Mouse (Mus musculus): ENCODE results near the gene Nanos3. TPM values are rescaled to one million over a fixed set of nuclear protein-coding genes. Genes with fewer than 3 reads are reported as not detected.

The Nanos3 gene
- polyA plus RNA-seq, 1 experiment from 2014 or later: 3.0 TPM

DNA sequence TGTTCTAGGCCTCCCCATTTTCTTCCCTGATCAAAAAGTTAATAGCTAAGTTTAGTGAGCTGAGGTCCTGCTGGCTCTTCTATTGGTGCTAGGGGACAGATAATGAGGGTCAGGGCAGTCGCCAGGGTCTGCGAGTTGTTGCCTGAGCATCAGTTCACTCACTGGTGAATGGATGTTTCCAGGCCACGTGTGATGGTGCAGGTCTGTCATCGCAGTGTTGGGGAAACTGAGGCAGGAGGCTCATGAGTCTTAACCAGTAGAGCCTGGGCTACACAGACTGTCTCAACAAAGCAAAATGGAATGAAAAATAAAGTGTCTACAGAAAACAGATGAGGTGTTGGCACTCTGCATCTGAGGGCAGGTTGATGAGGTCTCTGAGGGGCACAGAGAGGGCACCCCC lies 13.9 kb upstream of the Nanos3 start:
- H3K4me1 ChIP-seq (ENCODE audit: control insufficient read depth, insufficient read depth, low read length): peaks cover 50% of the 10 kb centered on the region
- H3K9me3 ChIP-seq (ENCODE audit: control insufficient read depth, low read length): no peaks in the 10 kb centered on the region
- H3K4me3 ChIP-seq (ENCODE audit: low read depth, low read length): peak overlapping the region; percentile 59; the same call in 1 of the 2 replicates
- H3K36me3 ChIP-seq (ENCODE audit: control insufficient read depth, insufficient read depth, low read length): no peaks in the 10 kb centered on the region
- H3K27ac ChIP-seq (replicated peaks; ENCODE audit: low read depth, low read length): peak overlapping the region; percentile 99
- 24% methylated on average over 4 of the region's 4 CpGs for WGBS
- ATAC-seq (ENCODE audit: low read depth) (no peak), DNase-seq (ENCODE audit: low spot score) (no peak)
- peak overlapping the region; percentile 70 for H3K4me2 ChIP-seq (ENCODE audit: low read depth, low read length)
- H3K9ac ChIP-seq (ENCODE audit: low read depth, low read length): peak overlapping the region; percentile 79
- no peaks in the 10 kb centered on the region for H3K27me3 ChIP-seq (replicated peaks; ENCODE audit: control insufficient read depth, insufficient read depth, low read length)

- peak overlapping the region; percentile 59 for H3K4me3 ChIP-seq (ENCODE audit: low read depth, low read length)
- peaks cover 49% of the 10 kb centered on the region for H3K4me1 ChIP-seq (ENCODE audit: control insufficient read depth, insufficient read depth, low read length)
- H3K9me3 ChIP-seq (ENCODE audit: control insufficient read depth, low read length): no peaks in the 10 kb centered on the region
- H3K4me2 ChIP-seq (ENCODE audit: low read depth, low read length): peak overlapping the region; percentile 70
- DNase-seq (ENCODE audit: low spot score) (peak; percentile 96), ATAC-seq (ENCODE audit: low read depth) (peak; percentile 79)
- no peaks in the 10 kb centered on the region for H3K36me3 ChIP-seq (ENCODE audit: control insufficient read depth, insufficient read depth, low read length)
- no peaks in the 10 kb centered on the region for H3K27me3 ChIP-seq (replicated peaks; ENCODE audit: control insufficient read depth, insufficient read depth, low read length)
- H3K9ac ChIP-seq (ENCODE audit: low read depth, low read length): peak overlapping the region; percentile 79
- peak overlapping the region; percentile 99 for H3K27ac ChIP-seq (replicated peaks; ENCODE audit: low read depth, low read length)
- 2% methylated on average over 11 of the region's 30 CpGs for WGBS
These were observed 13.1 kb upstream of the Nanos3 start for GRCm38 (mm10) chr8:84197922-84198774.

DNA sequence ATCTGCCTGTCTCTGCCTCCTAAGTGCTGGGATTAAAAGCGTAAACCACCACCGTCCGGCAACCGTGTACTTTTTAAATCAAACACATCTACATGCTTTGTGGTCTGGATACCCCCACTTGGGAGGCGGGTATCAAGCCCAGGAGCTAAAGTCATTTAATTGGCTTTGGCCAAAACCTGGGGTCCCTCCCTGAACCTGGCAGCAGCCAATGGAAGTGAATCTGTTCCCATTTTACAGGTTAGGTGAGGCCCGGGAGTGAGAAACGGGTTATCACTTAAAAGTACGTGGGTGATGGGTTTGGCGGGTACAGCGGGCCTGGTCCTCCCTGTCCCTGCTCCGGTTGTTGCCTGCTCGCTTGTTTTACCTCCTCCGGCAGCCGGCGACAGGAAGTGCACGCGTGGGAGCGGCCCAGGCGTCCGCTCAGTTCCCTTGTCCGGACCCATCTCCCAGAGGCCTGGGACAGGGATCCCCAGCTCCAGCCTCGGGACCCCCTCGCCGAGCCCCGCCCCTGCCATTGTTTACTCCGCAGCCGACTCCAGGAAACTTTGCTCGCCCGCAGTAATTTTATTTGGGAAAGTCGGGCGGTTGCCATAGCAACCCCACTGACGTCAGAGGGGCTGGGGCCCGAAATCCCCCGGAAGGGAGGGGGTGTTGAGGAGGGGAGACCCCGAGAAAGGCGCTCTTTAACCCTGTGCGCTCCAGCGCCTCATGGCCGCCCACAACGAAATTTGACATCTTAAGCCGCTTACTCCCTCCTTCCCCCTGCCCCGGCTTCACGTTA lies 12.3 kb upstream of the Nanos3 start:
- ATAC-seq (ENCODE audit: low read depth) (peak; percentile 50), DNase-seq (ENCODE audit: low spot score) (peak; percentile 98)
- peaks cover 50% of the 10 kb centered on the region for H3K4me1 ChIP-seq (ENCODE audit: control insufficient read depth, insufficient read depth, low read length)
- H3K9ac ChIP-seq (ENCODE audit: low read depth, low read length): peak overlapping the region; percentile 79
- 2% methylated on average over 39 of the region's 43 CpGs for WGBS
- H3K9me3 ChIP-seq (ENCODE audit: control insufficient read depth, low read length): no peaks in the 10 kb centered on the region
- H3K27ac ChIP-seq (replicated peaks; ENCODE audit: low read depth, low read length): peak overlapping the region; percentile 99
- no peaks in the 10 kb centered on the region for H3K27me3 ChIP-seq (replicated peaks; ENCODE audit: control insufficient read depth, insufficient read depth, low read length)
- H3K4me2 ChIP-seq (ENCODE audit: low read depth, low read length): peak overlapping the region; percentile 70
- H3K36me3 ChIP-seq (ENCODE audit: control insufficient read depth, insufficient read depth, low read length): no peaks in the 10 kb centered on the region
- peak overlapping the region; percentile 59 for H3K4me3 ChIP-seq (ENCODE audit: low read depth, low read length)

- H3K4me3 ChIP-seq (ENCODE audit: low read depth, low read length): no peak overlapping the region
- DNase-seq (ENCODE audit: low spot score): no peak
- 71% methylated on average over 3 of the region's 3 CpGs for WGBS
- no peaks in the 10 kb centered on the region for H3K36me3 ChIP-seq (ENCODE audit: control insufficient read depth, insufficient read depth, low read length)
- no peak overlapping the region for H3K9ac ChIP-seq (ENCODE audit: low read depth, low read length)
- H3K4me1 ChIP-seq (ENCODE audit: control insufficient read depth, insufficient read depth, low read length): peaks cover 37% of the 10 kb centered on the region
- no peak overlapping the region for H3K27ac ChIP-seq (replicated peaks; ENCODE audit: low read depth, low read length)
- H3K4me2 ChIP-seq (ENCODE audit: low read depth, low read length): no peak overlapping the region
- no peaks in the 10 kb centered on the region for H3K27me3 ChIP-seq (replicated peaks; ENCODE audit: control insufficient read depth, insufficient read depth, low read length)
- H3K9me3 ChIP-seq (ENCODE audit: control insufficient read depth, low read length): no peaks in the 10 kb centered on the region
- ATAC-seq (ENCODE audit: low read depth): no peak
These were observed 9.3 kb upstream of the Nanos3 start for GRCm38 (mm10) chr8:84194224-84194743.

GRCm38 (mm10) chr8:84193566-84193965 lies 8.5 kb upstream of the Nanos3 start:
- Histone ChIP-seq H3K4me2 (ENCODE audit: low read depth, low read length) (no peak overlapping the region), H3K27me3 (replicated peaks; ENCODE audit: control insufficient read depth, insufficient read depth, low read length) (no peaks in the 10 kb centered on the region), H3K4me1 (ENCODE audit: control insufficient read depth, insufficient read depth, low read length) (peaks cover 30% of the 10 kb centered on the region), H3K4me3 (ENCODE audit: low read depth, low read length) (no peak overlapping the region), H3K9ac (ENCODE audit: low read depth, low read length) (no peak overlapping the region), H3K9me3 (ENCODE audit: control insufficient read depth, low read length) (no peaks in the 10 kb centered on the region), H3K27ac (replicated peaks; ENCODE audit: low read depth, low read length) (no peak overlapping the region), H3K36me3 (ENCODE audit: control insufficient read depth, insufficient read depth, low read length) (no peaks in the 10 kb centered on the region)
- 78% methylated on average over 5 of the region's 5 CpGs for WGBS
- no peak for ATAC-seq (ENCODE audit: low read depth)
- DNase-seq (ENCODE audit: low spot score): no peak

DNA sequence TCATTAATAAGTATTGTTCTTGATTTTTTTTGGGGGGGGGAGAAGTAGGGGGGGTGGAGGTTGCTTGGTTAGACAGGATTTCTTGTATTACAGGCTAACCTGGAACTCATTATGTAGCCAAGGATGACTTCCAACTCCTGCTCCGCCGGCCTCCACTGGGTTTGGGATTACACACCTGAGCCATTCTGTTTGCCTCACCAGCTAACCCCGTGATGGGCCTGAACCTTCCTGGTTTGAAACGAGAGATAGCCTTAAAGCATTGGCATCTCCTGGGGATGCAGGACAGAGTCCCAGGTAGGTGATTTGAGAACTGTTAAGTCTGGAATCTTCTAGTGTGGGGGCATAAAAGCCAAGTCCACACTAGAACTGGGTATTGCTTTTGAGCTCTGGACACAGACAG lies 8.1 kb upstream of the Nanos3 start:
- no peaks in the 10 kb centered on the region for H3K9me3 ChIP-seq (ENCODE audit: control insufficient read depth, low read length)
- peaks cover 26% of the 10 kb centered on the region for H3K4me1 ChIP-seq (ENCODE audit: control insufficient read depth, insufficient read depth, low read length)
- no peak overlapping the region for H3K4me3 ChIP-seq (ENCODE audit: low read depth, low read length)
- ATAC-seq (ENCODE audit: low read depth) (no peak), DNase-seq (ENCODE audit: low spot score) (no peak)
- H3K27ac ChIP-seq (replicated peaks; ENCODE audit: low read depth, low read length): peak overlapping the region; percentile 85
- H3K9ac ChIP-seq (ENCODE audit: low read depth, low read length): peak overlapping the region; percentile 41; the same call in 1 of the 2 replicates
- 31% methylated on average over 4 of the region's 4 CpGs for WGBS
- no peaks in the 10 kb centered on the region for H3K27me3 ChIP-seq (replicated peaks; ENCODE audit: control insufficient read depth, insufficient read depth, low read length)
- no peaks in the 10 kb centered on the region for H3K36me3 ChIP-seq (ENCODE audit: control insufficient read depth, insufficient read depth, low read length)
- peak overlapping the region; percentile 55 for H3K4me2 ChIP-seq (ENCODE audit: low read depth, low read length)

DNA sequence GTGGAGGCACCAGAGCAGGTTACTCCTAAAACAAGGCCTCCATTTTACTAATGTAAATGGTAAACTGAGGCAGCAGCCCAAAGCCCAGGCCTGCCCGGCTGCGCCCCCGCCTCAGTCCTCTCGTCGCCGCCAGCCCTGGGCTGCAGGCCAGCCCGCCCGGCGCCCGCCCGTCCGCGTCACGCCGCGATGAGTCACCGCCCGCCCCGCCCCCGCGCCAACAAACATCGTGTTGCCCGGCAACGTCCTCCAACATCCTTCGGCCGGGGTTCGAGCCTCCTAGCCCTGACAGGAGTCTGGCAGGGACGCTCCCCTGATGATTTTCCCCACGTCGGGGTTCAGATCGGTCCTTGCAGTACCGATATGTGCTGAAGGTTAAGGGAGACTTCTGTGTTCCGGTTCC lies 7.5 kb upstream of the Nanos3 start:
- DNase-seq (ENCODE audit: low spot score) (peak; percentile 79), ATAC-seq (ENCODE audit: low read depth) (peak; percentile 58)
- Histone ChIP-seq H3K27ac (replicated peaks; ENCODE audit: low read depth, low read length) (peak overlapping the region; percentile 85), H3K36me3 (ENCODE audit: control insufficient read depth, insufficient read depth, low read length) (no peaks in the 10 kb centered on the region), H3K4me2 (ENCODE audit: low read depth, low read length) (peak overlapping the region; percentile 55), H3K4me3 (ENCODE audit: low read depth, low read length) (peak overlapping the region; percentile 24), H3K4me1 (ENCODE audit: control insufficient read depth, insufficient read depth, low read length) (peaks cover 21% of the 10 kb centered on the region), H3K9ac (ENCODE audit: low read depth, low read length) (peak overlapping the region; percentile 41), H3K9me3 (ENCODE audit: control insufficient read depth, low read length) (no peaks in the 10 kb centered on the region), H3K27me3 (replicated peaks; ENCODE audit: control insufficient read depth, insufficient read depth, low read length) (no peaks in the 10 kb centered on the region)
- 5% methylated on average over 23 of the region's 33 CpGs for WGBS

GRCm38 (mm10) chr8:84192023-84192422 lies 7.0 kb upstream of the Nanos3 start:
- peak overlapping the region; percentile 24 for H3K4me3 ChIP-seq (ENCODE audit: low read depth, low read length)
- 19% methylated on average over 12 of the region's 13 CpGs for WGBS
- H3K4me1 ChIP-seq (ENCODE audit: control insufficient read depth, insufficient read depth, low read length): peaks cover 23% of the 10 kb centered on the region
- H3K36me3 ChIP-seq (ENCODE audit: control insufficient read depth, insufficient read depth, low read length): no peaks in the 10 kb centered on the region
- peak; percentile 61 for ATAC-seq (ENCODE audit: low read depth)
- no peaks in the 10 kb centered on the region for H3K27me3 ChIP-seq (replicated peaks; ENCODE audit: control insufficient read depth, insufficient read depth, low read length)
- peak; percentile 82 for DNase-seq (ENCODE audit: low spot score)
- peak overlapping the region; percentile 85 for H3K27ac ChIP-seq (replicated peaks; ENCODE audit: low read depth, low read length)
- H3K9me3 ChIP-seq (ENCODE audit: control insufficient read depth, low read length): no peaks in the 10 kb centered on the region
- H3K9ac ChIP-seq (ENCODE audit: low read depth, low read length): peak overlapping the region; percentile 41; the same call in 1 of the 2 replicates
- peak overlapping the region; percentile 55 for H3K4me2 ChIP-seq (ENCODE audit: low read depth, low read length)

Measured in embryonic facial prominence, embryonic 14.5 days (tissue).